Mouse (Mus musculus): Measurements from ENCODE around the gene Rps10. TPM values are rescaled to one million over a fixed set of nuclear protein-coding genes. Genes with fewer than 3 reads are reported as not detected.

Gene Rps10
- total and polyA plus RNA-seq, 2 experiments from 2014 or later, result 486 to 1,352 TPM

- Histone ChIP-seq H3K4me2 (ENCODE audit: low read depth, low read length) (peak overlapping the region; percentile 31), H3K9me3 (replicated peaks; ENCODE audit: control insufficient read depth, low read length) (no peaks in the 10 kb centered on the region), H3K36me3 (replicated peaks; ENCODE audit: control insufficient read depth, insufficient read depth, low read length) (peaks cover 22% of the 10 kb centered on the region), H3K27me3 (ENCODE audit: control insufficient read depth, insufficient read depth, low read length) (no peaks in the 10 kb centered on the region), H3K9ac (replicated peaks; ENCODE audit: low read depth, low read length) (peak overlapping the region; percentile 30; the same call in 1 of the 2 replicates), H3K4me3 (ENCODE audit: low read depth, low read length) (no peak overlapping the region), H3K4me1 (ENCODE audit: control insufficient read depth, insufficient read depth) (peaks cover 53% of the 10 kb centered on the region), H3K27ac (ENCODE audit: low read depth) (peak overlapping the region; percentile 91)
- WGBS, result 39% methylated on average over 15 of the region's 15 CpGs
- ATAC-seq (ENCODE audit: insufficient read depth, low read depth) (peak; percentile 32; the same call in 1 of the 2 replicates), DNase-seq (ENCODE audit: low spot score) (no peak)
- TF ChIP-seq EP300 (IDR thresholded peaks at IDR 0.05; ENCODE audit: low read depth) (no peak), CTCF (IDR thresholded peaks at IDR 0.05; ENCODE audit: low read depth) (no peak)
Measured at GRCm38 (mm10) chr17:27595659-27596375, 40.7 kb downstream of the Rps10 start.

- ATAC-seq (ENCODE audit: insufficient read depth, low read depth), result no peak
- Histone ChIP-seq H3K27ac (ENCODE audit: low read depth) (no peak overlapping the region), H3K4me1 (ENCODE audit: control insufficient read depth, insufficient read depth) (peaks cover 54% of the 10 kb centered on the region), H3K4me3 (ENCODE audit: low read depth, low read length) (no peak overlapping the region), H3K27me3 (ENCODE audit: control insufficient read depth, insufficient read depth, low read length) (no peaks in the 10 kb centered on the region), H3K9me3 (replicated peaks; ENCODE audit: control insufficient read depth, low read length) (no peaks in the 10 kb centered on the region), H3K4me2 (ENCODE audit: low read depth, low read length) (no peak overlapping the region), H3K36me3 (replicated peaks; ENCODE audit: control insufficient read depth, insufficient read depth, low read length) (peaks cover 22% of the 10 kb centered on the region), H3K9ac (replicated peaks; ENCODE audit: low read depth, low read length) (no peak overlapping the region)
- DNase-seq (ENCODE audit: low spot score), result no peak
- WGBS, result 87% methylated on average over 7 of the region's 7 CpGs
- TF ChIP-seq CTCF (IDR thresholded peaks at IDR 0.05; ENCODE audit: low read depth), result no peak
- TF ChIP-seq EP300 (IDR thresholded peaks at IDR 0.05; ENCODE audit: low read depth), result no peak
Measured at GRCm38 (mm10) chr17:27592565-27592910, 43.9 kb downstream of the Rps10 start.

GRCm38 (mm10) chr17:27591826-27592564 lies 44.5 kb downstream of the Rps10 start:
- TF ChIP-seq EP300 (IDR thresholded peaks at IDR 0.05; ENCODE audit: low read depth), result no peak
- peak; percentile 24; the same call in 1 of the 2 replicates for TF ChIP-seq CTCF (IDR thresholded peaks at IDR 0.05; ENCODE audit: low read depth)
- no peak overlapping the region for H3K4me2 ChIP-seq (ENCODE audit: low read depth, low read length)
- no peak for ATAC-seq (ENCODE audit: insufficient read depth, low read depth)
- H3K4me3 ChIP-seq (ENCODE audit: low read depth, low read length), result no peak overlapping the region
- DNase-seq (ENCODE audit: low spot score), result no peak
- H3K27ac ChIP-seq (ENCODE audit: low read depth), result peak overlapping the region; percentile 60; the same call in 1 of the 2 replicates
- 87% methylated on average over 12 of the region's 12 CpGs for WGBS
- H3K4me1 ChIP-seq (ENCODE audit: control insufficient read depth, insufficient read depth), result peaks cover 55% of the 10 kb centered on the region
- no peak overlapping the region for H3K9ac ChIP-seq (replicated peaks; ENCODE audit: low read depth, low read length)
- H3K27me3 ChIP-seq (ENCODE audit: control insufficient read depth, insufficient read depth, low read length), result no peaks in the 10 kb centered on the region
- H3K9me3 ChIP-seq (replicated peaks; ENCODE audit: control insufficient read depth, low read length), result no peaks in the 10 kb centered on the region
- peaks cover 22% of the 10 kb centered on the region for H3K36me3 ChIP-seq (replicated peaks; ENCODE audit: control insufficient read depth, insufficient read depth, low read length)

DNA sequence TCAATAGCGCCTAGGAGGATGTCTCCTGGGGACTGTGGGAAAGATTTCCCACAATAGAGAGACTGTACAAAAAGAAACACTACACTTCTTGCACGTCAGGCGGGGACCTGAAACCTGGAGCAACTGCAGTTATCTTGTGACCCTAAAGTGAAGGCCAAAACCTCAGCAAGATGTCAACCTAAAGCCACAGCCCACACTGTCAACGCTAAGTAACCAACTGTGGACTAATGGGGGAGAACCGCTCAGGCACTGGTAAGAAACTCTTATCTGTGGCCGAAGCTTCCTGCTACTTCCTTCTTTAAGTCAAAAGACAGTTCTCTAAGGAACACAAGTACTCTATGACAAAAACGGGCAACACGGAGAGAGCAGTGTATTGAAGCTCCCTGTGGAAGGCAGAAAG lies 48.2 kb downstream of the Rps10 start:
- Histone ChIP-seq H3K4me2 (ENCODE audit: low read depth, low read length) (no peak overlapping the region), H3K27me3 (ENCODE audit: control insufficient read depth, insufficient read depth, low read length) (no peaks in the 10 kb centered on the region), H3K4me3 (ENCODE audit: low read depth, low read length) (no peak overlapping the region), H3K36me3 (replicated peaks; ENCODE audit: control insufficient read depth, insufficient read depth, low read length) (peaks cover 22% of the 10 kb centered on the region), H3K4me1 (ENCODE audit: control insufficient read depth, insufficient read depth) (peaks cover 37% of the 10 kb centered on the region), H3K9me3 (replicated peaks; ENCODE audit: control insufficient read depth, low read length) (no peaks in the 10 kb centered on the region), H3K27ac (ENCODE audit: low read depth) (peak overlapping the region; percentile 95), H3K9ac (replicated peaks; ENCODE audit: low read depth, low read length) (no peak overlapping the region)
- ATAC-seq (ENCODE audit: insufficient read depth, low read depth) (no peak), DNase-seq (ENCODE audit: low spot score) (no peak)
- 41% methylated on average over 8 of the region's 8 CpGs for WGBS
- TF ChIP-seq EP300 (IDR thresholded peaks at IDR 0.05; ENCODE audit: low read depth), result no peak
- no peak for TF ChIP-seq CTCF (IDR thresholded peaks at IDR 0.05; ENCODE audit: low read depth)

DNA sequence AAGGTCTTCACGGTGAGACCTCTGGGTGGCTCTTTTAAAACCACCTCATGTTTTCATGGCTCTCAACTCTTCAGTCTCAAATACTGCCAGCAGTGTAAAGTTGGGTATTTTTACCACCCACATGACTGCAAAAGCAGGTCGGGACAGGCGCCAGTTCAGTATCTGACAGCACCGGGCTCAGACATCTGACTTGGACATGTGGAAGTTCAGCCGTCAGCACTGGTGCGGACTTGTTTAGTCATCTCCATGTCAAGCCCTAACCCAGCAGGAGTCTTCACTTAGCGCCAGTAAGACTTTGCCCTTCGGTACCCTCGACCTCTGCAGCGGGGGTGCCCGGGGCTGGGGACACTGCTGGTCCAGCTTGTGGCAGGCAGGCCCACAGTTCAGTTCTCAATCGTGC lies 49.2 kb downstream of the Rps10 start:
- TF ChIP-seq EP300 (IDR thresholded peaks at IDR 0.05; ENCODE audit: low read depth) (peak; percentile 78; the same call in 1 of the 2 replicates), CTCF (IDR thresholded peaks at IDR 0.05; ENCODE audit: low read depth) (no peak)
- peak overlapping the region; percentile 21; the same call in 1 of the 2 replicates for H3K4me2 ChIP-seq (ENCODE audit: low read depth, low read length)
- WGBS, result 28% methylated on average over 12 of the region's 12 CpGs
- H3K27me3 ChIP-seq (ENCODE audit: control insufficient read depth, insufficient read depth, low read length), result no peaks in the 10 kb centered on the region
- ATAC-seq (ENCODE audit: insufficient read depth, low read depth) (peak; percentile 89), DNase-seq (ENCODE audit: low spot score) (peak; percentile 86)
- H3K4me3 ChIP-seq (ENCODE audit: low read depth, low read length), result no peak overlapping the region
- no peaks in the 10 kb centered on the region for H3K9me3 ChIP-seq (replicated peaks; ENCODE audit: control insufficient read depth, low read length)
- peak overlapping the region; percentile 95 for H3K27ac ChIP-seq (ENCODE audit: low read depth)
- peaks cover 40% of the 10 kb centered on the region for H3K4me1 ChIP-seq (ENCODE audit: control insufficient read depth, insufficient read depth)
- H3K9ac ChIP-seq (replicated peaks; ENCODE audit: low read depth, low read length), result 0 out of 2 replicates have a peak overlapping the region, but pooled peaks have one; percentile 27
- H3K36me3 ChIP-seq (replicated peaks; ENCODE audit: control insufficient read depth, insufficient read depth, low read length), result peaks cover 24% of the 10 kb centered on the region
